Mouse (Mus musculus) adipose tissue, adult 10 weeks (tissue): Measurements from ENCODE around the gene Gm3383. TPM values are rescaled to one million over a fixed set of nuclear protein-coding genes. Genes with fewer than 3 reads are reported as not detected.

Experiments used
- polyA plus RNA-seq: library from polyadenylated mRNA; stranded (reverse); fragments of 350-450 nt; fragmentation: Illumina TruSeq; extraction: RNeasy Lipid Tissue Mini Kit (QIAGEN cat#74804); gene quantifications from one replicate; pipeline ENCODE4 v1.2.3, GENCODE M21; 2014; ENCODE audit warnings: low read depth, low replicate concordance

Gene Gm3383
- 0.31 TPM for polyA plus RNA-seq

GRCm38 (mm10) chr14:5807882-5808281, at the start of gene Gm3383:
Gene Gm3383, minus strand, starts transcription at chr14:5807982.

GRCm38 (mm10) chr14:5830229-5830628, 22.4 kb upstream of the Gm3383 start, which contains the start of gene Gm3424:
Gene Gm3424, minus strand, starts transcription at chr14:5830329.

DNA sequence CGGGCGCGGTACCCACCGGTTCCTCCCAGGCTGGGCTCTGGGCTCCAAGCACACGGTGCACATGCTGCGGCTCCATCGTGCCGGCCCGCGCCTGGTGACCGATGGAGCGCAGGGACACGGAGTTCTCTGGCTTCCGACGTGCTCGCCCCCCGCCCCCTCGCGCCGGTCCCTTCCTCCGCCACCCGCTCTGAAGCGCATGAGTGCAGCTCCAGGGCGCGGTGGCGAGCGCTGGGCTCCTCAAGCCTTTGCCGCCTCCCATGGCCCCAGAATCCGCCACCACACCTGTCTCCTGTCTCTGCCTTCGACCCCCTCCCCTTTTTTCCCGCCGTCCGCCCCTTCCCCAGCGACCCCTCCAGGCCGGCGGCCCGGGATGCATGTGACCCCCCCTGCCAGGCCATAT, 66.3 kb downstream of the Gm3383 start, which contains the start of gene Gm3373:
Gene Gm3373 (minus strand): TSS at position 101 of the 400 bp plus-strand sequence.

DNA sequence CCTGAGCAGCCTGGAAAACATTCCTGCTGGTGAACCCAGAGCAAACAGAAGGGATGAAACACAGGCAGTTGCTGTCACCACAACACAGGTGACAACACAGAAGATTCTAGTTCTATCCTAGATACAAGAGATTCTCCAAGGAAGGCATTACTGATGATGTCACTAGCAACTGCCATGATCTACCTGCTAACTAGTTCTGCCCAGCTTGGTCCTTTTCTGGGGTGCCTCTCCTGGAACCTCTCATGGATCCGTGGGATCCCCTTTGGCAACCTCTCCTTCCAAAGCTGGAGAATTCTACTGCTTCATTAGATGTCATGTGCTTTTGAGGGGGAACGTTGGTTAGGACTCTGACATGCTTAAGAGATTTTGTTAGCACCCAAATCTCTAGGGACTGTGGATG, 120.4 kb downstream of the Gm3383 start, which contains the start of gene Gm9603:
Gene Gm9603 (minus strand): TSS at position 101 of the 400 bp plus-strand sequence.

GRCm38 (mm10) chr14:5632928-5633327, 174.9 kb downstream of the Gm3383 start, which contains the start of gene Gm8265:
Gene Gm8265, minus strand, starts transcription at chr14:5633028.

Other genes with a start within 250 kb of the Gm3383 start
- gene Gm8265, start 175.0 kb downstream of the Gm3383 start, polyA plus RNA-seq = not detected
- not detected for gene Gm9603, start 120.5 kb downstream of the Gm3383 start, polyA plus RNA-seq
- 0.66 TPM for gene Gm3373, start 66.4 kb downstream of the Gm3383 start, polyA plus RNA-seq
- 0.81 TPM for gene Gm3424, start 22.3 kb upstream of the Gm3383 start, polyA plus RNA-seq
- not detected for gene Gm8237, start 72.4 kb upstream of the Gm3383 start, polyA plus RNA-seq
- gene Gm3248, start 153.8 kb upstream of the Gm3383 start, polyA plus RNA-seq = 0.26 TPM
- not detected for gene Gm3453, start 171.2 kb upstream of the Gm3383 start, polyA plus RNA-seq